Mouse (Mus musculus): ENCODE data around the gene 6030445D17Rik.

DNA sequence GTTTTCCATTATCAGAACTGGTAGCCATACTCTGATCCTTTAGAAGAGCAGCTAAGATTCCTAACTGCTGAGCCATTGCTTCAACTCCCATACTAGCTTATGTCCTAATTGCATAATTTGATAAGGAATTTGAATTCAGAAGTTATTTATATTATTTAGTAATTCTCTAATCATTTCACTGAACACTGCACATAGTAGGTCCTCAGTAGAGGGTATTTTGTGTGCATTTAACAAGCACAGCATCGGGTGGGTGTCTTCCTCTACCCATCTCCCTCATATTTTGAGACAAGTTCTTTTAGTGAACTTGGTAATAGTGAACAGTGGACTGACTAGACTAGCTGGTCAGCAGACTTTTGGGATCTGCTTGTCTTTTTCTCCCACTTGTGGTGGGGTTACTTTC lies 14.6 kb downstream of the 6030445D17Rik start:
- TF ChIP-seq CTCF (IDR thresholded peaks at IDR 0.05; ENCODE audit: low read depth, low read length) (no peak), POLR2A (IDR thresholded peaks at IDR 0.05; ENCODE audit: extremely low read depth, insufficient read depth, low read length) (no peak)
